Mouse (Mus musculus) limb, embryonic 11.5 days (tissue): Measurements from ENCODE around the gene Kdm5b. TPM values are rescaled to one million over a fixed set of nuclear protein-coding genes. Genes with fewer than 3 reads are reported as not detected.

Experiments used
- ATAC-seq: fragments of 200-750 bp; cut with Nextera tagmentation; 2 replicates; pipeline ENCODE4 v1.8.0; 2017; ENCODE audit warnings: low read depth; ENCODE audit not compliant: insufficient number of reproducible peaks, low FRiP score, low TSS enrichment
- DNase-seq: peaks from one replicate; pipeline ENCODE4 v3.0.0-alpha.2; 2015; ENCODE audit warnings: low spot score
- H3K27ac ChIP-seq: fragments of 300-500 bp; sonication (generic); replicated peaks from 2 replicates; pipeline ENCODE4 v1.5.1; 2014; ENCODE audit warnings: low read depth, mild to moderate bottlenecking, low read length
- H3K27me3 ChIP-seq: fragments of 300-500 bp; sonication (generic); 2 replicates; pipeline ENCODE4 v1.6.1; 2014; ENCODE audit warnings: mild to moderate bottlenecking, low read length, mixed read lengths; ENCODE audit not compliant: control insufficient read depth, insufficient read depth
- H3K36me3 ChIP-seq: fragments of 300-500 bp; sonication (generic); 2 replicates; pipeline ENCODE4 v1.6.1; 2014; ENCODE audit warnings: mild to moderate bottlenecking, low read length, moderate library complexity, mixed read lengths; ENCODE audit not compliant: control insufficient read depth, insufficient read depth
- H3K4me1 ChIP-seq: fragments of 300-500 bp; sonication (generic); 2 replicates; pipeline ENCODE4 v1.6.1; 2014; ENCODE audit warnings: low read length, mixed read lengths; ENCODE audit not compliant: control insufficient read depth, insufficient read depth
- H3K4me2 ChIP-seq: fragments of 300-500 bp; sonication (generic); 2 replicates; pipeline ENCODE4 v1.6.1; 2014; ENCODE audit warnings: low read depth, mild to moderate bottlenecking, moderate library complexity; ENCODE audit not compliant: severe bottlenecking
- H3K4me3 ChIP-seq: fragments of 300-500 bp; sonication (generic); 2 replicates; pipeline ENCODE4 v1.5.1; 2014; ENCODE audit warnings: low read depth, low read length
- H3K9ac ChIP-seq: fragments of 300-500 bp; sonication (generic); 2 replicates; pipeline ENCODE4 v1.6.1; 2014; ENCODE audit warnings: mild to moderate bottlenecking, low read length
- H3K9me3 ChIP-seq: fragments of 300-500 bp; sonication (generic); 2 replicates; pipeline ENCODE4 v1.6.1; 2016; ENCODE audit warnings: low read length; ENCODE audit not compliant: control insufficient read depth
- WGBS: fragments of 180-500 bp; shearing (Covaris S2); extraction: QIAGEN DNeasy Blood & Tissue Kit; methylation state at CpG from one replicate; pipeline ENCODE4 v1.1.7; 2014; 5-methylcytosine and 5-hydroxymethylcytosine counted together
- polyA plus RNA-seq: library from polyadenylated mRNA; unstranded; fragments of >200 nt; fragmentation: Nextera tagmentation; extraction: Ambion mirVana; gene quantifications from 2 replicates; pipeline ENCODE4 v1.2.1, GENCODE M21; 2014

The Kdm5b gene
- polyA plus RNA-seq, 1 experiment from 2014 or later: 90.9 TPM

DNA sequence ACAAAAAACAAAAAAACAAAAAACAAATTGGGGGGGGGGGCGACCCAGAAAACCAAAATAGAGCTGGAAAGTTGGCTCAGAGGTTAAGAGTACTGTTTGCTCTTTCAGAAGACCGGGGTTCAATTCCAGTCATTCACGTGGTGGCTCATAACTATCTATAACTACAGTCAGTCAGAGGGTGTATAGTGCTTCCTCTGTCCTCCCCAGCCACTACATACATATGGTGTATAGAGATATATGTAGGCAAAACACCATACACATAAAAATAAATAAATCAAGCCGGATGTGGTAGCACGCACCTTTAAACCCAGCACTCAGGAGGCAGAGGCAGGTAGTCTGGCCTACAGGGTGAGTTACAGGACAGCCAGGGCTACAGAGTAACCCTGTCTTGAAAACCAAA lies 54.6 kb downstream of the Kdm5b start:
- no peak overlapping the region for H3K9ac ChIP-seq
- ATAC-seq (no peak), DNase-seq (no peak)
- no peak overlapping the region for H3K4me3 ChIP-seq
- H3K9me3 ChIP-seq: no peaks in the 10 kb centered on the region
- H3K27me3 ChIP-seq: no peaks in the 10 kb centered on the region
- no peaks in the 10 kb centered on the region for H3K4me1 ChIP-seq
- no peak overlapping the region for H3K4me2 ChIP-seq
- WGBS: 93% methylated on average over 5 of the region's 5 CpGs
- peaks cover 26% of the 10 kb centered on the region for H3K36me3 ChIP-seq
- no peak overlapping the region for H3K27ac ChIP-seq

DNA sequence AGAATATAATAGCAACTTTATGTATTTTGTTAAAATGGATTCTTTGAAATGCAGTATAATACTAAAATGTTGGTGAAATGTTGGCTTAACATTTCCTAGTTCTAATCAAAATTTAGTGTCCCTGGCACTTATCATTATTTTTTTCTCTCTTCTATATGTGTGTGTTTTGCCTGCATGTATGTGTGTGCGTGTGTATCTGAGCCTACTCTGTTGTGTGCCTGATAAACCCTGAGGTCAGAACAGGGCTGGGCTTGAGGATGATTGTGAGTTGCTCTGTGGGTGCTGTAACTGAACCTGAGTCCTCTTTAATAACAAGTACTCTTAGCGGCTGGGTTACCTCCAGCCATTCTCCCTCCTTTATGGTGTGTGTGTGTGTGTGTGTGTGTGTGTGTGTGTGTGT lies 55.0 kb downstream of the Kdm5b start:
- ATAC-seq (no peak), DNase-seq (no peak)
- Histone ChIP-seq H3K4me1 (no peaks in the 10 kb centered on the region), H3K27me3 (no peaks in the 10 kb centered on the region), H3K27ac (no peak overlapping the region), H3K4me3 (no peak overlapping the region), H3K9me3 (no peaks in the 10 kb centered on the region), H3K9ac (no peak overlapping the region), H3K36me3 (peaks cover 30% of the 10 kb centered on the region), H3K4me2 (no peak overlapping the region)
- WGBS: 96% methylated on average over 2 of the region's 2 CpGs

DNA sequence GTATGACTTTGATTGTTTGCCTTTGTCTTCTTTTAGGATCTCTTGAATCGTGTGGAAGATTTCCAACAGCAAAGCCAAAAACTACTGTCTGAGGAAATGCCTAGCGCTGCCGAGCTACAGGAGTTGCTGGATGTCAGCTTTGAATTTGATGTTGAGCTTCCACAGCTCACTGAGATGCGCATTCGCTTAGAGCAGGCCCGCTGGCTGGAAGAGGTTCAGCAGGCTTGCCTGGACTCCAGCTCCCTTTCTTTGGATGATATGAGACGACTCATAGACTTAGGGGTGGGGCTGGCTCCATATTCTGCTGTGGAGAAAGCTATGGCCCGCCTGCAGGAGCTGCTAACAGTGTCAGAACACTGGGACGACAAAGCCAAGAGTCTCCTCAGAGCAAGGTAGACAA lies 57.7 kb downstream of the Kdm5b start:
- Histone ChIP-seq H3K27me3 (no peaks in the 10 kb centered on the region), H3K36me3 (peaks cover 38% of the 10 kb centered on the region), H3K4me2 (no peak overlapping the region), H3K9me3 (no peaks in the 10 kb centered on the region), H3K9ac (no peak overlapping the region), H3K4me1 (no peaks in the 10 kb centered on the region), H3K27ac (no peak overlapping the region), H3K4me3 (no peak overlapping the region)
- ATAC-seq (no peak), DNase-seq (no peak)
- WGBS: 90% methylated on average over 9 of the region's 9 CpGs

DNA sequence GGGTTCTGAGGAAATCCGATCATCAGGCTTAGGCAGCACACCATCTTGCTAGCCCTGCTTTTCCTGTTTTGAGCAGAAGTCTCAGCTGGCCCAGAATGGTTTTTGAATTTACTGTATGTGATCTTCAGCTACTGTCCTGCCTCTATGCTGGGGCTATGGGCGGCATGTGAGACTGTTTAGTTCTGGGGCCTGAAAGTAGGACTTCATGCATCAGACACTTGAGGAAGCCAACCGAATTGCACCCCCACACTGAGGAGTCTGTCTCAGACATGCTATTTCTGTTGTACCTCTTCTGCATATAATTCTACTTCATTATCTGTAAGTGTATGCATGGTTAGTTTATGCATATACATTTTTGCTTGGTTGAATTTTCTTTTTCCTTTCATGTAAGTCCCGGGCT lies 65.4 kb downstream of the Kdm5b start:
- Histone ChIP-seq H3K36me3 (peaks cover 30% of the 10 kb centered on the region), H3K9ac (no peak overlapping the region), H3K4me3 (no peak overlapping the region), H3K9me3 (no peaks in the 10 kb centered on the region), H3K27me3 (no peaks in the 10 kb centered on the region), H3K4me1 (no peaks in the 10 kb centered on the region), H3K27ac (no peak overlapping the region), H3K4me2 (no peak overlapping the region)
- 93% methylated on average over 4 of the region's 4 CpGs for WGBS
- ATAC-seq (no peak), DNase-seq (no peak)

DNA sequence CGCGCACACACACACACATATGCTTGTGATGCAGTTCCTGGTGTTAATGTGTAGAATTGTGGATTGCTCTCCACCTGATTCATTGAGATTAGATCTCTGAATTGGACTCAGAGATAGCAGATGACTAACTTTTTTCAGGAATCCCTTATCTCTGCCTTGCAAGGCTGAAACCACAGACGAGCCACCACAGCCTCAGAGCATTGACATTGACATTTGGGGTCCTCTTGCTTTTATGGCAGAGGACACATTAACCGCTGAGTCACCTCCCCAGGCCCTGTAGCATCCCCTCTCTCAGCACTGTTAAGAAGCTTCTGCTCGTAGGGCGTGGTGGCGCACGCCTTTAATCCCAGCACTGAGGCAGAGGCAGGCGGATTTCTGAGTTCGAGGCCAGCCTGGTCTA lies 69.5 kb downstream of the Kdm5b start:
- ATAC-seq (no peak), DNase-seq (no peak)
- Histone ChIP-seq H3K9me3 (no peaks in the 10 kb centered on the region), H3K4me1 (no peaks in the 10 kb centered on the region), H3K4me3 (no peak overlapping the region), H3K36me3 (peaks cover 30% of the 10 kb centered on the region), H3K27ac (no peak overlapping the region), H3K4me2 (no peak overlapping the region), H3K9ac (no peak overlapping the region), H3K27me3 (no peaks in the 10 kb centered on the region)
- WGBS: 94% methylated on average over 10 of the region's 10 CpGs

DNA sequence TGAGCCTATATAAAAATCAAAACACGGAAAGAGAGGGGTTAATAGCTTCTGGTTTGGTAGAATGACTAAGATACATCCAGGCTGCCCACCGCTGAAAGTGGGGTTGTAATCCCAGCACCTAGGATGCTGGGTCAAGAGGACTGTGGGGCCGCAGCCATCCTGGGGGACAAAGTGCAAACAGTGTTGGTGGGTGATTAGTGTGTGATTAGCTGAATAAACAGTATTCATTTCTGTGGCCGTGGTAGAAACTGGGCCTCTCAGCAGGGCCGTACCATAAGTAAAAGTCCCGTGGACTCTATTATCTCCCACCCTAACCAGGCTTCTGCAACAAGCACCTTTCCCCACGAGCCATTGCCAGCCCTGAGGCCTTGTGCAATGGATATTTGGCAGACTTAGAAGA lies 74.3 kb downstream of the Kdm5b start:
- WGBS: 82% methylated on average over 7 of the region's 7 CpGs
- Histone ChIP-seq H3K4me3 (no peak overlapping the region), H3K9ac (no peak overlapping the region), H3K27me3 (no peaks in the 10 kb centered on the region), H3K4me2 (no peak overlapping the region), H3K36me3 (peaks cover 18% of the 10 kb centered on the region), H3K9me3 (no peaks in the 10 kb centered on the region), H3K4me1 (peaks cover 2% of the 10 kb centered on the region; the same call in 1 of the 2 replicates), H3K27ac (no peak overlapping the region)
- no peak for ATAC-seq
- DNase-seq: no peak

DNA sequence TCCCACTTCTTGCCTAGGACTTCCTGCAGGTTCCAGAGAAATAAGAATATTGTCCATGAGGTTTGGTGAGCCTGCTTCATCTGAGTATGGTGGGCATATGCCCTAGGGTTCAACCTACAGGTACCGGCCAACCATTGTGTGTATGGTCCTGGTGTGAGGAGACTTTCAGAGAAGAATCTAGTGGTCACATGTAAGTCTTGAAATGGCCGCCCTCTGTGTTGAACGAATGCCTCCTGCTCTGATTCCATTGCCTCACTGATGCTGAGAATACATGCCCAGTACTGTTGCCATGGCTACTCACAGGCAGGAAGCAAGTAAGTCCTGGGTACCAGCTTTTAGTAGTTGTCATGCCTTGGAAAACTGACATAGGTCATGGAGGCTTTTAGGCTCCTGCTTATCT lies 76.3 kb downstream of the Kdm5b start:
- no peak overlapping the region for H3K4me3 ChIP-seq
- H3K27me3 ChIP-seq: no peaks in the 10 kb centered on the region
- no peaks in the 10 kb centered on the region for H3K9me3 ChIP-seq
- peaks cover 2% of the 10 kb centered on the region; the same call in 1 of the 2 replicates for H3K4me1 ChIP-seq
- H3K36me3 ChIP-seq: peaks cover 2% of the 10 kb centered on the region; the same call in 1 of the 2 replicates
- ATAC-seq: no peak
- no peak overlapping the region for H3K9ac ChIP-seq
- no peak for DNase-seq
- no peak overlapping the region for H3K4me2 ChIP-seq
- H3K27ac ChIP-seq: no peak overlapping the region
- WGBS: 85% methylated on average over 3 of the region's 3 CpGs

DNA sequence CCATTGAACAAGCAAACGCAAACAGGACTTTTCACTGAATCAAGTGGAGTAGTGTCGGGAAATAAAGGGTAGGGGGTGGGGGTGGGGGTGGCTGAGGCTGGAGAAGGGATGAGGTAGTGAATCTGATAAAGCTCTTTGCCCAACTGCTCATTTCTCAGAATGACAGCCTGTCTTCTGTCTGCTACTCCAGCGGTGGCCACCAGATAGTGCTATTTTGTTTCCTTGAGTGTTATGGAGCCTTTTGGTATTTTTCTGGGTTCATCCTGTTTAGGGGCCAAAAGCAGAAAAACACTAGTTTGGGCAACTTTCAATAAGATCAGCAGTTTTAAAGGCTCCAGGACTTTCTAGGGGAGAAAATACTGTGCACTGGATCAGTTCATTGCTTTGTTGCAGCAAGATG lies 76.7 kb downstream of the Kdm5b start:
- WGBS: 15% methylated on average over 3 of the region's 3 CpGs
- DNase-seq: no peak

DNA sequence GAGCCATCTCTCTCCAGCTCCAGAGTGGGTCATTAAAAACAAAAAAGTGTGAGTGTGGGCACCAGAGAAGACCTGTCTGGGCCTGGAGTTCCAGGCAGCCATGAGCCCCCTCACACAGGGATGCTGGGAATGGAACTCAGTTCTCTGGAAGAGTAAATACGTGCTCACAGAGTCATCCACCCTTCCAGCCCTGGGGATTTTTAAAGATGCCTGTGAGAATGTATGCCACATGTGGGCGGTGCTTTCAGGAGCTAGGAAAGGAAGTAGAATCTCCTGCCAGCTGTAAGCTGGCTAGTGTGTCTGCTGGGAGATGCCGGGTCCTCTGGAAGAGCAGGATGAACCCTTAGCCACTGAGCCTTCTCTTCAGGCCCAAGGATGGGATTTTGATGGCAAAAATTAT lies 78.1 kb downstream of the Kdm5b start:
- Histone ChIP-seq H3K9ac (no peak overlapping the region), H3K27ac (no peak overlapping the region), H3K27me3 (no peaks in the 10 kb centered on the region; the same call in 1 of the 2 replicates), H3K4me1 (peaks cover 2% of the 10 kb centered on the region; the same call in 1 of the 2 replicates), H3K4me2 (no peak overlapping the region), H3K36me3 (peaks cover 2% of the 10 kb centered on the region; the same call in 1 of the 2 replicates), H3K4me3 (no peak overlapping the region), H3K9me3 (no peaks in the 10 kb centered on the region)
- 45% methylated on average over 3 of the region's 3 CpGs for WGBS
- no peak for DNase-seq
- no peak for ATAC-seq

More for the DNA sequence above, 76.7 kb downstream of the Kdm5b start:
- Histone ChIP-seq H3K27me3 (no peaks in the 10 kb centered on the region), H3K4me3 (no peak overlapping the region), H3K9ac (no peak overlapping the region), H3K4me1 (peaks cover 2% of the 10 kb centered on the region; the same call in 1 of the 2 replicates), H3K27ac (no peak overlapping the region), H3K36me3 (peaks cover 2% of the 10 kb centered on the region; the same call in 1 of the 2 replicates), H3K4me2 (no peak overlapping the region), H3K9me3 (no peaks in the 10 kb centered on the region)
- ATAC-seq: no peak; the same call in 1 of the 2 replicates
